Mouse (Mus musculus) ovary, adult 18-20 months (tissue): ENCODE data around the gene Sh3bgrl2.

Experiments used
- DNase-seq: peaks from one replicate; pipeline ENCODE4 v3.0.0; 2022; ENCODE audit warnings: low spot score, mixed read lengths

Gene Sh3bgrl2

GRCm38 (mm10) chr9:83686511-83687100 is 138.5 kb downstream of the Sh3bgrl2 start:
- DNase-seq = no peak

GRCm38 (mm10) chr9:83687904-83688303 is 139.8 kb downstream of the Sh3bgrl2 start:
- DNase-seq = no peak
